Mouse (Mus musculus) CD4-positive helper T cell, adult 2 months (primary cell): ENCODE measurements around the gene Tmem259.
"Not testable (repeated sequence)": the region's sequence is repeated elsewhere in the genome, so short reads cannot be mapped to it uniquely, and the experiment has no call there.

Experiments used
- DNase-seq: peaks from one replicate; pipeline ENCODE4 v3.0.0-alpha.2; 2012; ENCODE audit warnings: low read depth, missing footprints, low spot score

Gene Tmem259

DNA sequence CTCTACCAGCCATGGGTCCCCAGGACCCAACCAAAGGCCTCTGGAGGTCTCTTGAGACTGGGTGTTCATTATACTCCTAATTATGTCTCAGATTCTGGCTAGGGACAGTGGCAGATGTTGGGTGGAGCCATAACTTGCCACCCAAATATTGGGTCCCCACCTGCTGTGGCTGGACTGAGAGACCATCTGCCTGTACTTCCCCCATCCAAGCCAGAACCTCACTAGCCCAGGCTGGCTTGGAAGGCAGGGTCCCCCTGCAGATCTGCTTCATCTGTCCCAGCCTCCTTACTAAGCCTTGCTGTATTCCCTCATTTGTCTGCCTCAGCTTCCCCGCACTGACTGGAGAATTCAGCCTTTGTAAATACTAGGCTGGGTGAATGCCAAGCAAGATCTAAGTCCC lies 15.9 kb downstream of the Tmem259 start:
- no peak for DNase-seq

DNA sequence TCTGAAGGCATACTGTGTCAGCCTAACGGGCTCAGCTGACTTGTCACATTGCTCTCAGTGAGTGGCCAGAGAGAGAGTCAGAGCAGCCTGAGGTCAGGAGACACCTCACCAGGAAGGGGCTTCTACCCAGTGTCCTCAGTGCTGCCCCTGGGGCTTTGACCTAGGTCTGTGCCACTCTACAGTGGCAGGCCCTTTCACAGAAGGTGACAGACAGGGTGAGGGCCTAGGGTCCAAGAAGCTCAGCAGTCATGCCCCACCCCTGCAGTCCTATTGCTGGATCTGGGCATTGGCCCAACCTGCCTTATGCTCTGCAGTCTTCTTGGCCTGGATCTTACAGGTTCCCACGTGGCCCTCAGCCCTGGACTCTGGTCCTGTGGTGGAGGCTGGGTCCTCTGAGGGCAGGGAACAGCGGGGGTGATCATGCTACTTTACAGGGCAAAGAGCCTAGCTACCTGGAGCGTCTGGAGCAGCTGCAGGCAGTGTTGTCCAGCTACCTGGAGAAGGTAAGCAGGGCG lies 17.2 kb downstream of the Tmem259 start:
- DNase-seq: no peak

DNA sequence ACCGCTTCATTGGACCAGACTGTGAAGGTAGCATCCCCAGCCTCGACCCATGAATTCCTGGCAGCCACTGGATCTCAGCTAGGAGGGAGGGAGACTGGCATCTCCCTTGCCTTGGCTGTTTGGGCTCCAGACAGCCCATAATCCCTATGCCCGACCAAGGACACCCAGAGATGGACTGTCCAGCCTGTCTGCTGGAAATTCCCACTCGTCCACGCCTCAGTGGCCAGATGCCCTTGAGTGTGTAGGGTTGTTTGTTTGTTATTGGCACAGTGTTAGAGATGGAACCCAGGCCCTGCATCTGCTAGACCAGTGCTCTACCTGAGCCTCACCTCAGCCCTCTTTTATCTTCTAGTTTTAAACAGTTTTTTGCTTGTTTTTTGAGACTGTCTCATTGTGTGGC lies 18.8 kb downstream of the Tmem259 start:
- no peak for DNase-seq

DNA sequence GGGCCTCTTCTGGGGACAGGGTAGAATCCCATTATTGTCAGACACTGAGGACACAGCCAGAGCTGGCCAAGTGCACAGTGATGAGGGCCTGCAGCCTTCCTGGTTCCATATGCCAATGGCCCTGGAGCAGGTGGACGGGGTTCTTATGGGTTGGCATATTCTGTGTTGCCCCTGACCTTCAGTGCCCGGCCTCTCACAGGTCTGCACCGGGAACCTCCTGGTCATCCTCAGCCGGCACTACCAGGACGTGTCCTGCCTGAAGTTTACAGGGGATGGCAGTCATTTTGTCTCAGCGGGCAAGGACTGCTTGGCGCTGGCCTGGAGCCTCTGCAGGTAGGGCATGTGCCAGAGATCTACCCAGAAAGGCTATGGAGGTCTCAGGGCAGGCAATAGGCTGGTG lies 19.4 kb downstream of the Tmem259 start:
- no peak for DNase-seq

DNA sequence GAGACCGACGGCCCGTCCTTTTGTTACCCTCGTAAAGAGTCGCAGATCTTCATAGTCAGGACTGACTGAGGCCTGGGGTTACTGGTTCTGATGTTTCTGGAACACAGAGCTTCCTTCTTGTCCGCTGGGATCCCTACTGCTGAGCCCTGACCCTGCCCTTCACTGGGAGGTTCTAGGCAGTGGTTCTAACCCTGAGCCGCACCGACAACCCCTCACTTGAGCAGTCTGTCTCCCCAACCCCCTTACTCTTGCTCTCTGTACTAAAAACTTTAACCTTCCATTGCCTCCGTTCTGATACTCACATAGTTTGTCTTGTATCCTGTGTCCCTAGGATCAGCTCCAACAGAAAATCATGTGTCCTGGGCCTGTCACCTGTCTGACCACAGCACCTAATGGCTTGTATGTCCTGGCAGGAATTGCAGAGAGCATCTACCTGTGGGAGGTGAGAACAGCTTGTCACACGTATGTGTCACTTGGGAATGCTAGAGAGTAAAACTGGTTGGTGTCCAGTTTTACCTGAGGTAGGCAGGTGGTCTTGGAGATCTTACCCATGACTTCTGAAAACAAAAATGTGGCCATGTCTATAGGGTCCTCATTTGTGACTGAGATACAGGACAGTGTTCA lies 23.3 kb downstream of the Tmem259 start:
- no peak for DNase-seq

DNA sequence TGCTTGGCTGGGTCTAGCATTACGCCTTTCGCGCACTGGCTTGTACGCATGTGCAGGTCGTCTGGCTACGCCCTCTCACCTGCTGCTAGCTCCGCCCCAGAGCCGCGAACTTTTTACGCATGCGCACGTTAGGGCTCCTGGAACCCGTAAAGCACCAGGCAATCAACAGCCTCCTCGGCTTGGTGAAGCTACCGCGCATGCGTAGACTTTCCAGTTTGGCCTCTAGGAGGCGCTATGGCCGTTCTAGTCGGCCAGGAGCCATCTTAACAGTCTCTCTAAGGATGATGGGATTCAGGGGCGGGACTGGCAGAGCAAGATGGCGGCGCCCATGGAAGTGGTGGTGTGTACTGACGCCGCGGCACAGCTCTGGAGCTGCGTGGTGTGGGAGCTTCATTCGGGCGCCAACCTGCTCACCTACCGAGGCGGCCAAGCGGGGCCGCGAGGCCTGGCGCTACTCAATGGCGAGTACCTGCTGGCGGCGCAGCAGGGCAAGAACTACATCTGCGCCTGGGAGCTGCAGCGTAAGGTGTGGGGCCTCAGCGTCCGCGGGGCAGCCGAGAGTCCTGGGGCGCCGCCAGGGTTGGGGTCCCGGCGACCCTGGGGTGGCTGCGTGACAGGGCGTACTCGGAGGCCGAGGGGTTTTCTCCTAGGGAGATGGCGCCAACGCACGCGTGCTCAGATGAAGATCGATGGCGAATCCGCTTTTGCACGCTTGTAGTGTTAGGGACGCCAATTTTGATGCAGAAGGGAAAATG lies 24.1 kb downstream of the Tmem259 start, which contains the start of gene Wdr18:
Gene Wdr18 (plus strand): TSS at position 306 of the 755 bp plus-strand sequence.
- peak; percentile 100 for DNase-seq

DNA sequence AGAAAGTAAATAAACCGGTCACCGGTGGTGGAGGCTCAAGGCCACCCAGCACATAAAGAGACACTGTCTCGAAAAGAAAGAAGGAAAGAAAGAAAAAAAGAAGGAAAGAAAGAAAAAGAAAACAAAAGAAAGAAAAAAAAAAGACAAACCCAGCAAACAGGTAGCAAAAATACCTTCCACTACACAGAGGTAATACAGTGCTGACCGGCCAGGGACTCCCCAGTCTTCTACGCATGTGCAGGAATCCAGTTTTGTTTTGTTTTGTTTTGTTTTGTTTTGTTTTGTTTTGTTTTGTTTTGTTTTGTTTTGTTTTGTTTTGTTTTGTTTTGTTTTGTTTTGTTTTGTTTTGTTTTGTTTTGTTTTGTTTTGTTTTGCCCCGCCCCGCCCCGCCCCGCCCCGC lies 24.7 kb downstream of the Tmem259 start:
- not testable (repeated sequence) for DNase-seq

DNA sequence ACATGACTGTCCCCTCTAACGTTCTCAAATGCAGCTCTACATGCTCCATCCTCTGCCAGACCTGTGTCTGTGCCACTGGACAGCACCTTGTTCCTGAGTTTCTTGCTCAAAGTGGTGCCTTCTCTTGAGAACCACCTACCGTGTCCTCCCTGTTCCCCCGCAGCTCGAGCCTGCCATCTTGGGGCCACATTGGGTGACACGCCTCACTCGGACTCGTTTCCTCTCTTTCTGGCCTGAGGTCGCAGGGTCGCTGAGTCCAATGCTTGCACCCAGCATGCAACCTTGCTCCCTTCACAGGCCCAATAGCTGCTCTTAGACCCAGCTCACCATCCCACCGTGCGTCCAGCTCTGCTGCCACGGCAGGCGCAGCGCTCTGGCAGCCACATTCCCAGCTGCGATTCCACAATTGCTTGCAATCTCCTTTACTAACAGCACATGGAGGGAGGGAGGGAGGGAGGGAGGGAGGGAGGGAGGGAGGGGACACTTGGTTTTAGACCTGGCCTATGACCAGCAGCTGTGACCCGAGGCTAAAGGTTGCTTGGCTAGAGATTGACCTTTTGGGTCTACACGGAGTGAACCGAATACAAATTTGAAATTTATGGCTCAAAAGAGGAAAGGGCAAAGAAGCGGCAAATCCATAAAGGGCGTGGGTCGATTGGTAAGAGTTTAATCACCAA lies 25.9 kb downstream of the Tmem259 start:
- DNase-seq: peak; percentile 75

DNA sequence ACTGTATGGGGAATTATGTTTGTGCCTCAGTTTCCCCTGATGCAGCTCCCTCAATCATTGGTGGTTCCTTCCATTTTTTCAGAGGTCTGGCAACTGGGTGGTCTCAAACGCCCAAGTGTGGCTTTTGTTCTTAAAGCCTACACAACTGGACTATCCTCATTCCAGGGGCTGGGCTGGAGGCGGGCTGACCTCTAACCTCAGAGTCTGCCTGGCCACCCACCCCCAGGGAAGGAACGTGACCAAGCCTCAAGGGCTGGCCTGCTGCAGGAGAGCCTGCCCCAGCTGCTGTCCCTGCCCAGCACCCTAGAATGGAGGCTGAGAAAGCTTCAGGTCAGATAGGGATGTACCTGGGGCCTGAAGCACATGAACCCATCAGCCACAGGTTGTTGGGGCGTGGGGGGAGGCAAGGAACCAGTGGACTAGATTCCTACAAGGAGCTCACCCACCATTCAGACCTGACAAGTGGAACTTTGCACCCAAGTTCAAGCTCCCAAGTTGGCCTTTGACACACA lies 27.4 kb downstream of the Tmem259 start:
- DNase-seq: no peak

DNA sequence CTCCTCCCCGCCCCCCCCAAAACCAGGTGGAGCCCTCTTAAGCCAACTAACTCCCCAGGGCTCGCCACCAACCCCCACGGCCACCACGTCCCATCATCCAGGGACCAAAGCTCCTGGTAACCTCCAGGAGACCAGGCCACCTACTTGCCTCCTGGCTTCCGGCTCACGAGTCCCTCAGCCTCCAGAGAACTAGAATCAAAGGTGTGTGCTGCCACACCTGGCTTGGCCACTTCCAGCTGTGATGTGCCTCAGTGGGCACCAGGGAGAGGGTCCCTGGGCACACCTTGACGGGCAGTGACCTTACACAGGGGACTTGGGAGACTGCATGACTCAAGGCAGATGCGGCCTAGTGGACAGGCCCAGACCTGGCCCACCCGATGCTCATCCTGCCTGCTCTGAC lies 28.4 kb downstream of the Tmem259 start:
- DNase-seq: no peak

DNA sequence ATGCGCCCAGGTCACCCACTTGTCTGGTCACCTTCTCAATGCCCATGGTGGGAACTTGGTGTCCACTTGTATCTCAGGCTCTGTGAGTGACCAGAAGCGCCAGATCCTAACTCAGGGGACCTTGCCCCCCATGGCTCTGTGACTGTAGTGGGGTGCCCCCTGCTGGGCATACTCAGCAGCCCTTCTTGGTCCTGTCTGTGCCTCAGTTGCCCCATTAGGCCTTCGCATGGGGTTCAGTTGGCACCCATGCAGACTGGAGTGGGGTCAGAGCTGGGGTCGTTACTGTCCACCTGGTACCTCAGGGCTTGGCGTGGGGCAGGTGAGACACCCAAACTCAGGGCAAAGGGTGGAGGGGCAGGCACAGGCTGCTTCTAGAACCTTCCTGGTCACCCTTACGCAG lies 30.2 kb downstream of the Tmem259 start:
- DNase-seq: no peak

DNA sequence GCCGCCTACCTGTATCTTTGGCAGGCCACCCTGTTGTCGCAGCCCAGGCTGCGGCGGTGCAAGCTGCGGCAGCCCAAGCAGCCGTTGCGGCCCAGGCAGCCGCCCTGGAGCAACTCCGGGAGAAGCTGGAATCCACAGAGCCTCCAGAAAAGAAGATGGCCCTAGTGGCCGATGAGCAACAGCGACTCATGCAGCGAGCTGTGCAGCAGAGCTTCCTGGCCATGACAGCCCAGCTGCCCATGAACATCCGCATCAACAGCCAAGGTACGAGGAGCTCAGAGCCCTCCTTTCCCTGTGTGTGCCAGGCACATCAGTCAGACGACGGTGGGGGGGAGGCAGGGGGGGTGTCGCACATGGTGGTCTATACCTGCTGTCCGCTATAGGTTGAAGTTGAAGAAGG lies 33.5 kb downstream of the Tmem259 start:
- no peak for DNase-seq

DNA sequence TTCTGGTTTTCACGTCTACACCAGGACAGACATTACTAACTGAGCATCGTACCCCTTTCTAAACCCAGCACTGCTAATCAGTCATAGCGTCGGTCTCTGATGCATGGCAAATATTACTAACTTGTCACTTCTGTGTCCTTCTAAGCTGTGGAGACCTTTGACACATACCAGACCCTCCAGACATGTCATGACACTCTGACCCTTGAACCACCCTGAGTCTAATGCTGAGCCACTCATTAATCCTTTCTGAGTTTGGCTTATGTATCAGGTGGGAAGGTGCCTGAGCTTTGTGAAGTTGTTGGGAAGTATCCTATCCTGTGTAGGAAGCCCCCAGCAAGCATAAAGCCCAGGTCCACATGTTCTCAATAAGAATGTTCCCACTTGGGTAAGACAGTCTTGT lies 34.3 kb downstream of the Tmem259 start:
- DNase-seq: no peak

DNA sequence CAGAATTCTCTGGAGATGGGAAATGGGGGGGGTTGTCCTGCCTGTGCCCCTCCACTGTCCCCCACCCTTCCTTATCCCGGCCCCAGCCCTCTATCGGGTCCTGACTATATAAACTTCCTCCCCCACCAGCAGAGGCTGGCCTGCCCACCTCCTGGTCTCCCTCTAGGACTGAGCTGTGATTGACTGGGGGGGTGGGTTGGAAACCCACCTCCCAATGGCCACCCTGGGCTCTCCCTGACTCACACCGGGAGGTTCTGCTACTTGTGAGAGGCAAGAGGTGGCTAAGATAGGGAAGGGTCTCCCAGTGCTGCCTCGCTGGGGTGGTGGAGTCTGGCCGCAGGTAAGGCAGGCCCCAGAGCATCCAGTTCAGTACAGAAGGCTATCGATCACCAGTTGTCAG lies 36.6 kb downstream of the Tmem259 start:
- no peak for DNase-seq

DNA sequence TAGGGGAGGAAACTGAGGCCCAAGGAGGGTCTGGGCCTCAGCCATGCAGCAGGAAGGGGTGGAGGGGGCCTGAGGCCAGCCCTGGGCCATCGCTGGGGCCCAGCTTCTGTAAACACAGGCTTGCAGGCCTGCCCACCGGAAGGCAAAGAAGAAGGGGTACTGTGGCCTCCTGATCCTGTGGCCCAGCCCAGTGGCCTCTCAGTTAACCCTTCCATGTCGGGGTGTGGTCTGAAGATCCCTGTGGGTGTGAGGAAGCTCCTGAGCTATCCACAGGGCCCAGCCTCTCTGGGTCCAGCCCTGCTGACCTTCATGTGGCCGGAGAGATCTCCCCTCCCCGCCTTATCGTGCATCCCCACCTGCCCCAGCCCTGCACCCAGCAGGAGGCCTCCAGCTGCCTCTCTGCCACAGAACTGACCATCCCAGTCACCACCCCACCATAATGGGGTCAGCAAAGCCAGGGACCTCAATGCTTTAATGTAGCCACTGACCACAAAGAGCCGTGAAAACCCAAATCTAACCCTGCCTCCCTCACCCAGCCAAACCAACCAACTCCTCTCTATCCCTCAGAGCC lies 37.3 kb downstream of the Tmem259 start:
- no peak for DNase-seq

DNA sequence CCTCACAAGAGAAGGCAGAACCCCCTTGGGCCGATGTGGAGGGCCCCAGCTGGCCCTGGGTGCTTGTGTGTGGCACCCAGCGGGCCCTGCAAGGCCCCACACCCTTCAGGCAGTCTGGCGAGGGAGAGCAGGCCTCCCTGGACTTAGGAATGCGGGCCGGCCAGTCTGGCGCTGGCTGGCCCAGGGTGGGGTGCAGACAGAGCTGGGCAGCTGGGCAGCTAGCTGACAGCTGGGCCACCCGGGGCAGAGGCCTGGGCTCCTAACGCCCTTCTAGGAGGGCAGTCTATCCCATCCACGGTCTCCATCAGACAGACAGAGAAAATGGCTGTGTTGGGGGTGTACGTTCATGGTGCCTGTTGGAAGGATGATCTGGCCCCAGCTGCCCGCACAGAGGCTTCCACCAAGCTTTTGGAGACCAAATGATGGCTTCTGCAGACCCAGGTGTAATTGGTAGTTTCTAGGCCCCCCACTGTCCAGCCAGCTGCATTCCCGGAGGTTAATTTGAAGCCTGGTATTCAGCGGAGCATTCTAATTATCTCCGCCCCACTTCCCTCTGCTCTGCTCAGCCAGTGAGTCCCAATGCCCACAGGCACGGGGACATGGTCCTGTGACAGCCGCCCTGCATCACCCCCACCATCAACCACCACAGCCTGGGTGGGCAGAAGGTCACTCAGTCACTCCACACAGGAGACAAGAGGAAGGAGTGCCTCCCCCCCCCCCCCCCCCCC lies 38.5 kb downstream of the Tmem259 start:
- no peak for DNase-seq

DNA sequence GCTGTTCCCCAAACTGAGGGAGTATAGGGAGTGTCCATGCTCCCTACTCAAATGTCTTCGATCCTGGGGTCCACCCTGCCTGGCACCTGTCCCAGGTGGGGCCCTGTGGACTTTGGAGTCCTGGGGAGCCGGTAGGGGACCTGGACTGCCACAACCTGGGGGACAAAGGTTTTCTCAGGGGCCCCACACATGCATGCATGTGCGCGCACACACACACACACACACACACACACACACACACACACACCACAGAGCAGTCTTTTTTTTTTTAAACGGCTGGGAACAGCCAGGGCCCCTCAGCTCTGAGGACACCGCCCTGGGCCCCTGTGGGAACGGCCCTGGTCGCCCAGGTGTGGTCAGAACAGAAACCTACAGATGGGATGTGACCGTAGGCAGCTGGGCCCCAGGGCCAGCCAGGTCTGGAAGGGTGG lies 40.6 kb downstream of the Tmem259 start:
- DNase-seq: no peak

DNA sequence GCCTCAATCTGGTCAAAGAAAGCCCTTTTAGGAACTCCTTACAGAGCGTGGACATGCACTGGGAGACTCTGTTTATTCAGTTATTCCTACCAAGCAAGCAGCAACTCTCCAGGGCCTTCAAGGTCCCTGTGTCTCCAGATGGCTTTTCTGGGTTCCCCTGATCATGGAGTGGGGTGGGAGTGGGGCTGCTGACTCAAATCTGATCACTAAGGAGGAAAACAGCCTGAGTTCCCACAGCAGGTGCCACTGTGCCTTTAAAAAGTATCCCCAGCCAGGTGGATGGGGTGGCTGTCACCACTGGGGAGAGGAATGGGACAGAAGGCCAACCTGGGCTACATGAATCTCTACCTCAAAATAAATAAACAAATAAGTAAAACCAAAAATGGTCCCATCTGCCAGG lies 41.1 kb downstream of the Tmem259 start:
- DNase-seq: no peak

DNA sequence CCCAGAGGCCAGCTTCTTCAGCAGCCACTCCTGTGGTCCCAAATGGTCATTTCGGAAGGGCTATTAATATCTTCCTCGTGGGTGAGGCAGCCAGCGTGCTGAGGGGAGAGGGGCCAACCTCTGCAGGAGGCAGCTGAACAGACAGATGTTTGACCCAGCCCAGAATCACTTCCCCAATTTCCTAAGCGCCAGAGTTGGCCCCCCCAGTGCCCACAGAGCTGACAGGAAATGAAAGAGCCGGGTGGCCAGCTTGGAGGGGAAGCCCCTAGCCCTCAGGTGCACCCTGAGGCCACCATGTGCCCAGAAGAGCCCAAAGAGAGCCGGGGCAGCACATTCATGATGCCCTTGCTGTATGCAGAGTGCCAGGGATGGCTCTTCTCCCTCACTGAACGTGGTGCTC lies 43.4 kb downstream of the Tmem259 start:
- no peak for DNase-seq

DNA sequence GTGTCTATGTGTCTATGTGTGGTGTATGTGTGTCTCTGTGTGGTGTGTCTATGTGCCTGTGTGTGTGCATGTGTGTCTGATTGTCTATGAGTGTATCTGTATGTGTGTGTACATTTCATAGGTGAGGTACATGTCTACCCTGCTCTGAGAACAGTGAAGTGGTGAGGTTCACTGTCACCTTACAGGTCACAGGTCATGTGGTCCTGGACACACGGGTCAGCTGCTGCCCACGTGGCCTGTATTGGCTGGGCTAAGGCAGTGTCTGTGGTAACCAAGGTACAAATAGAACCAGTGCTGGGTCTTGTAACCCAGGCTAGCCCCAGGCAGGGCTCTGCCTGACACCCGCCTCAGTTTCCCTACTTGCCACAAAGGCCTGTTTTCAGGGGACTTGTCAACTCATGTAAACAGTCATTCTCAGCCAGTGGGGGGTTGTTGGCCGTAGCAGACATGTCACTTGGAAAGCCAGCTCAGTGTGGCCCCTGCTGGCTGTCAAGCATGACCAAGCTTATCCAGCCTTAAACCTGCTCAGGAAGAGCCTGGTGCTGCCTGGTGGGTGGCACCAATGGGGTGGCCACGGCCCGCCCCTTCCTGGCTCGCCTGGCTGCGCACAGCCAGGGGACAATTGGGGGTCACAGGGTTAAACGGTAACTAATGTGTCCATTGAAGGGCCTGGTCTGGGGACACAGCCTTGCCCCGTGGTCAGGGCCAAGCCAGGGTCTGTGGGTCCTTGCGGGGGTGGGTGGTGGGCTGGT lies 46.2 kb downstream of the Tmem259 start:
- no peak for DNase-seq
